Mouse (Mus musculus) right cerebral cortex, postnatal 4 days (tissue): ENCODE data around the gene Thada.
A peak's percentile ranks its signal among the peaks of the same experiment; 100 is the strongest.

ENCODE experiments used
- DNase-seq: peaks from one replicate; pipeline ENCODE4 v3.0.0-alpha.2; 2022

Thada gene

DNA sequence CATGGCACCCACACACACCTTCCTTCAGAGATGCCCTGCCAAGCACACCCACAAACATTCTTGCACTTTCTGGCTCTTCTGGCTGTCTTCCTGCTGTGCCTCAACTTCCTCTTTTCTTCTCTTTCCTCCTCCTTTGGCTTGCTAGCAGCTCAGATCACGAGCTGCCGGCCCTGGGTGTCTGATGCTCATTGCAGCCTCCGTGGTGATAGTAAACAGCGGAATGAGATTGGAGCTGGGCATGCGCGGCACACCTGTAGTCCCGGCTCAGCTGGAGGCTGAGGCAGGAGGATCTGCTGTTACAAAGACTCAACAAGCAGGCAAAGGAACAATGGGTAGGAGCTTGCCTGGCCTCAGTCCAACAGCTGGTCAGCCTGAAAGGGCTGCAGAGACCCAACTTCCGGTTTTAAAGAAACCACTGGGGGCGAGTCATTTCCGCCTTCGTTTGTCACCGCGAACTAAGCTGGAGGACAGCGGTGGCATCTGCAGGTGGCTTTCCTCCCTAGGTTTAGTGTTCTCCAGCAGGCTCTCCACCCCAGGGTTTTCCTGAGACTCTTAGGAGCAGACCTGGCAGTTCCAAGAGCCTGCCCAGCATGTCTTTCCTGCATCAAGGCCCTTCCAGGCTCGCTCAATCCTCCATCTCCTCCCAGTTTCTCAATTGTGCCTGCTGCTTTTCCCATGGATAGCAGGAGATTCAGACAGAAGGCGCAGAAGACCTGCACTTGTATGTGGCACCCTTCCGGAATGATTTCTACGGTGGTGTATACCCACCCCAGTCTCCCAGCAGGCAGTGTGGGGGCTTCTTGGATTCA lies 284.3 kb downstream of the Thada start:
- DNase-seq, result peak; percentile 30

DNA sequence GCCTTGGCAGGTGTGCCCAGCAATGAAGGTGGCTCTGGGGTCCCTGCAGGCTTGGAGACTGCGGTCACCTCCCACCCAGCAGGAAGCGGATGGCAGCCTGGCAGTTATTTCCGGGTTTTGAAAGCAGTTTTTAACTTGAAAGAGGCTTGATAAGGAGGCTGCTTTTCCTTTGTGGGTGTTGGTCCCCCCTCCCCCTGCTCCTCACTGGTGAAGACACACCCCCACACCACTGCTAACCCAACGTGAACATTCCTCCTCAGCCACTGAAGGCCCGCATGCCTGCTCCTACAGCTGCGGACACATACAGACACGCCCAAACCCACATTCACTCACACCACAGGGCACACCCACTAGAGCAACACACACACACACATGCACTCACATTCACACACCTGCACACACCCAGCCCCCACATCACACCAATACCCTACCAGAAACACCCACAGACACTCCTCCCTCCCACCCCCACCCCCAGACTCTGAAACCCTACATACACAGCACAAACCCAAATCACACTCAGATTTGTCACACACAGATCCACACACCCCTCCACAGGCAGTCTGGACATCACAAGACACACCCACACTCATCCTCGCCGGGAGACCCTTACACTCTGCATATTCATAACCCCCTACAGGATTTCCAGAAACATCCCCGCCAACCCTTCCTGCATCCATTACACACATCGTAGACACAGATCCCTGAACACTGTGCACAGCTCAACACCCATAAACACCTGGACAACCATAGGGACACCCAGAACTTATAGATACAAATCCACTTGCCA lies 285.1 kb downstream of the Thada start:
- DNase-seq, result no peak

DNA sequence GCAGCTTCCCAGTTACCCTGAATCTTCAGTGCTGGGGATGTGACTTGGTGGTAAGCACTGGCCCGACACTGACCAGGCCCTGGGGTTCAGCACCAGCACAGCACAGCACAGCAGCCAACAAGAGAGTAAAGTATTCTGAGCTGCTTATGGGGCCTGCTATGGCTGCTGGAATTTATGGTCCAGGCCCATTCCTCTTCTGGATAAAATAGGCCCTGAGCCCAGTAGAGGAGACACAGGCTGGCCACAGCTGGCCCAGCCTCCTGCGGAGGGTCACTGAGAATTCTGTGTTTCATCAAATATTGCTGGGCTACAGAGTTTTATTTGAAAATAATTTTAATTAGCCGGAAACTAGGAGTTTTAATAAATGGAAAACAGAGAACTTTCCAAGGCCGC lies 286.0 kb downstream of the Thada start:
- DNase-seq, result no peak

DNA sequence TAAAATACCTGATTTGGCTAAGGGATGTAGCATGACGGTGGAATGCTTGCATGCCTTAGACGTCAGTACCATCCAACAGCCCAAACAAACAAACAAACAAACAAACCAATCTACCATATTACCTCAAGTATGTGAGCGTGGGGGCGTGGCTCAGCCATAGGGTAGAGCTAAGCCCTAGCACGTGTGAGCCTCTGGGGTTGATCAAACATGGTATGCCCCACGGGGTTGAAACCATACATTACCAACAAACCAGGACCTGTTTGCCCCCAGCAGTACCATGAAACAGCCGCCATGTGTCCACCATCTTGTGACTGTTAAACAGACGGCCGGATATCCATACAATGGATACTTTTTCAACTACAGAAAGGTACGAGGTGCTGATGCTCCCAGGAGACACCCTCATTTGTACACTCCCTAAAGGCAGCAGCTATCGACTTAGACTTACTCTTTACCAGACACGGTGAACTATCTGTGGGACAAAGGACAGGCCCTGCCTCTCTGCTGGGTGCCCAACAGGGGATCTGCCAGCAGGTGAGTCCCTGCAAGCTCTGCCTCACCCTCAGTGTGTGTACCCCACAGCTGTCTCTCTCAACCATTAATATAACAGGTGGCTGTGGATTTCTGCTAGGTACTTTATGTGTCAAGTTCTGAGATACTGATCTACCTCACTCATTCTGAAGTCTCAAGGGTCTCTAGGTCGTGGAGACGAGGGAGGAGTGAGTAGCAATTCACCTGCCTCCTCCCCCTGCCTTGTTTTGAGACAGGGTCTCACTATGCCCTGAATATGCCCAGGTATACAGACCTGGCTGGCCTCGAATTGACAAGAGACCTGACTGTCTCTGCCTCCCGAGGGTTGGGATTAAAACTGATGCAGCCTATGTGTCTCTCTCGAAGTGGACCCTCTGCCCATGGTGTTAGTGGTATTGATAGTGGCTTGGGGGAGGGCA lies 286.7 kb downstream of the Thada start:
- DNase-seq, result no peak

- DNase-seq, result no peak
Measured at GRCm38 (mm10) chr17:84177481-84177880, 288.5 kb downstream of the Thada start.

DNA sequence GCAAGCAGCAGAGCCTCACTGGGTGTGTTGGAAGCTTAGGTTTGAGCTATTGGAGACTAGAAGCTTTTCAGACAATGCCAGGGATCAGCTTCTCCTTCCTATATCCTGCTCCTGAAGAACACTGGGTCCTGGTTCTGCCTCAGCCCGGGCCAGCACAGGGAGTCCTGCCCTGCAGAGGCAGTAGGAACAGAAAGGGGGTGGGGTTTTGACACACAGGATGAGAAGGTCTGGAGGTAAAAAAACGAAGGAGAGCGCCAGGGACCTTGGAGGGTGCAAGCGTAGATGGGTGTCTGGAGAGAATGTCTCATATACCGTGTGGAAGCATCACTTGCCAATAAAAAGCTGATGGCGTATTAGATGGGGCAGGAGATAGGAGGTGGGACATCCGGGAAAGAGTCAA lies 289.6 kb downstream of the Thada start:
- DNase-seq, result peak; percentile 0

DNA sequence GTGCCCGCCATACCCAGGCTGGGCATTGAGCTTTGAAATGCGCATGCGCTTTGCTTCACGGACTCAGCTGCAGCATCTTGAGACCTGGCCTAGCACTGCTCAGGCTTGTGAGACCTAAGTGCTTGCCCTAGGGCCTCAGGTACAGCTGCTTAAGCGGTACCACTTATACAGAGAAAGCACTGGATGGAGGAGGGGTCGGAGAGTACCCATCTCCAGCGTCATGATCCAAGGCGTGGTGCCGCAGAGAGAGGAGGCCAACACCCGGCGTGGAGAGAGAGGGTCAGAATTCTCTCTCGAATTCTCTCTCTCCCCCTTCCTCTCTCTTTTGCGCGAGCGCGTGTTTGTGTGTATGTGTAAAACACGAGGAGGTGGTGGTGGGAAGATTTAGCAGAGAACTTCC lies 290.8 kb downstream of the Thada start:
- DNase-seq, result peak; percentile 0

GRCm38 (mm10) chr17:84167377-84167776 lies 298.6 kb downstream of the Thada start:
- DNase-seq, result no peak

GRCm38 (mm10) chr17:84166135-84166860 lies 299.7 kb downstream of the Thada start:
- no peak for DNase-seq

DNA sequence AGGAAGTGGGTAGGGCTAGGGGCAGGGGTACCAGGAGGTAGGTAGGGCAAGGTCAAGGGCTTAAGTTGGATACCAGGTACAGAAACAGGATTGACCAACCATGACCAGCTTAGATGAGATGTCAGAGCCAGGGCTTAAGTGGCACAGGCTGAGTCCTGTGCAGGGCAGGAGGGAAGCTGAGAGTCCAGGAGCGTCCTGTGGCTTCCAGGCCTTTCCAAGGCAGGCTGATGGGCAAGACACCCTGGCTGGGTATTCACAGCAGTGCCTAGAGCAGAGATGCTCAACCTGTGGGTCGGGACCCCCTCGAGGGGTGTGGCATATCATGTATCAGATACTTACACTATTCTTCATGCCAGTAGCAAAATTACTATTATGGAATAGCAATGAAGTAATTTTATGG lies 300.3 kb downstream of the Thada start:
- DNase-seq, result no peak

DNA sequence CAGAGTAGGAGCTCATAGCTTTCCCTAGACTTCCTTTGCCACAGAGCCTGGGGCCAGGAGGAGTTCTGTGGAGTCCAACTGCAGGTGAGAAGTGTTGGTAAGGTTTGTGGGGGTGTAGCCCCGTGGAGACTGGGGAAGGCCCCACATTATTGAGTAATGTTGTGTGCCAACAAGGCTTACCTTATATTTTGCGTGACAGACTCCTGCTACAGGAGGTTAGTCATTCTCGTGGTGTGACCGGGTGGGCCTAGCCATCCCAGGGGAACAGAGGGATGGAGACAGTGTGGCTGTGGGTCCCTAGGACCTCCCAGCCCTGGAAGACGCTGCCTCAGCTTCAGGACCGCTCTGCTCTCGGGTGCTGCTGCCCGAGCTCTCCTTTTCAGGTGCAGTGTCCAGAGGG lies 301.9 kb downstream of the Thada start:
- DNase-seq, result no peak

DNA sequence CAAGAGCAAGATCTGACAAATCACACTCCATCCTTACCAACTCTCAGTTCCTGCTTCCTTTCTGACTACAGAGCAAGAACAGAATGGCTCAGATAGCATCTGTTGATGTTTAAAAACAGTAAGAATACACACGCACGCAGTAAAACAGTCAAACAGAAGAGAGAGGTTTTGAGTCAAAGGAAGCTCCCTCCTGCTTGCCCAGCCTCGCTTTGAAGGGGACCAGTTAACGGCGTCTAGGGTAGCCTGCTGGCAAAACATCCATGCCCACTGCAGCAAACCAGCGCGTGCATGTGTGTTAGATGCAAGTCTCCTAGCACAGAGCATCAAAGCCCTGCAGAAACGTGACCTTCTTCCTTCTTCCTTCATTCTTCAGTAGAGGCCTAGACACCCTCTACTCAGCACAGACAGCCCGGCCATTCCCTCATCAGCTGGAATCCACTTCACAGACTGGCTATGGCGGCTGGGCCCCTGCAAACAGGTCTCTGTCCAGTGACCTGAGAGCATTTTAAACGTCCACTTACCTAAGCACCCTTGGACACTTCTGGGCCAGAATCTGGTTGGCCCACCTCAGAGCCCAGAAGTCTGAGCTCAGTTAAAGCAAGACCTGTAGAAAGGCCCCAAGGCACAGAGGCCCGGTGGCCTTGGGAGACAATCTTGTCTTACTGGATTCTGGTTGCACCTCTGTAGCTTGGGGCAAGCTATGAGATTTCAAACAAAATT lies 302.8 kb downstream of the Thada start:
- DNase-seq, result no peak

DNA sequence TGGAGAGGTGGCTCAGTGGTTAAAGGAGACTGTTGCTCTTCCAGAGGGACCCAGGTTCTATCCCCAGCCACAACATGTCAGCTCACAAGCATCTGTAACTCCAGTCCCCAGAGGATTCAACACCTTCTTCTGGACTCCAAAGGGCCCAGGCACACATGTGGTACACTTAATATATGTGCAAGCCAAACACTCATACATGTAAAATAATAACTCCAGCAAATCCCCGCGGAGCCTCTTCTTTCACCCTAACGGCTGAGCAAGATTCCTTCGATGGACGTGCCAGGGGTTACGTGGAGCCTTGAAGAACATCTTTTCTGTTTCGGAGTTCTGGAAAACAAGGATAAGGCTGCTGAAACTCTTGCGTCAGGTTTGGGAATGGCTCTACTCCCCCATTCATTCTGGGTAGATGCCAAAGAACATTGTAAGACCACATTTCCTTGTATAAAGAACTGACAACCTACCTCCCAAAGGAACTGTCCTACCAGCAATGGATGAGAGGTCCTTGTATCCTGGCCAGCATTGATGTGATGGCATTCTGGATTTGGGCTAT lies 303.7 kb downstream of the Thada start:
- DNase-seq, result no peak

GRCm38 (mm10) chr17:84161231-84161854 lies 304.7 kb downstream of the Thada start:
- peak; percentile 33 for DNase-seq

DNA sequence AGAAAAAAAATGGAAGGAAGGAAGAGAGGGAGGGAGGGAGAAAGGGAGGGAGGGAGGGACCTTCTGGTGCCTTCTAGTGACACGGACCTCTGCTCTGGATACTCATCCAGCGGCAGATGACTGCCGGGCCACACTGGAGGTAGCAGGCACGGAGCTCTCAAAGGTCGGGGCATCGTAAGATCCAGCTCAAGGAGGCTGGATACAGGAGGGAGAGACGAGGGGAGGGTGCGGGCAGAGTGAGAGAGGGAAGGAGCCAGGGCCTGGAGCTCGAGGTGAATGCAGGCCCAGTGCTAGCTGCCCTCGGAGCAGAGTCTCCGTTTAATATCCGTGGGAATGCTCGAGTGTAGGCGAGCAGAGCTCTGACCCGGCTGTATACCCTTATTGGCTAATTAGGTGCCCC lies 307.1 kb downstream of the Thada start:
- no peak for DNase-seq

- DNase-seq, result no peak
Measured at GRCm38 (mm10) chr17:84158461-84158795, 307.6 kb downstream of the Thada start.

GRCm38 (mm10) chr17:84157743-84158460 lies 308.1 kb downstream of the Thada start:
- DNase-seq, result no peak

- DNase-seq, result no peak
Measured at GRCm38 (mm10) chr17:84156748-84157742, 309.0 kb downstream of the Thada start.

GRCm38 (mm10) chr17:84156227-84156573 lies 309.8 kb downstream of the Thada start:
- no peak for DNase-seq
